Mouse (Mus musculus) lung, adult 2 months (tissue): Measurements from ENCODE around the gene Vmn2r3.
"Not testable (repeated sequence)": the region's sequence is repeated elsewhere in the genome, so short reads cannot be mapped to it uniquely, and the experiment has no call there.

ENCODE experiments used
- CTCF ChIP-seq: fragments of 200-500 bp; IDR thresholded peaks from 2 replicates; pipeline ENCODE4 v1.5.1; 2011; ENCODE audit warnings: mild to moderate bottlenecking, low read length, control low read depth; ENCODE audit not compliant: insufficient read depth
- POLR2A ChIP-seq: fragments of 200-500 bp; IDR thresholded peaks from 2 replicates; pipeline ENCODE4 v1.6.1; 2011; ENCODE audit warnings: low read depth, mild to moderate bottlenecking, control low read depth, low read length, borderline replicate concordance; ENCODE audit errors: extremely low read depth

DNA sequence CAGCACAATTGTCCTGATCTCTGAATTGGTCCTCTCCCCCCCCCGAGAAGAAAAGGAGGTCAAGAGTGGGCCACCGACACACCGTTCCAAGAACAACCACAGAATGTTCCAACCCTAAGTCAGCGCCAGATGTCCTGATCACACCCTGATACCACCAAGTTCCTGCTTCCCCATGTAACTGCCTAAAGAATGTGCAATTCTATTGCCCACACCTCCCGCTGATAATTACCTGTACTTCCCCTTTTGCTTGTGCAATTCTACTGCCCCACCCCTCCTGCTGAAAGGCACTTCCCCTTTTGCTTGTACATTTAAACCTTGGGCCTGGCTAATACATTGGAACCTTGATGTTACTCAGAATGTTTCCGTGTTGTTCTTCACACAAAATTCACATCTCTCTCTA, 54.0 kb downstream of the Vmn2r3 start:
- not testable (repeated sequence) for TF ChIP-seq CTCF, POLR2A
